Mouse (Mus musculus) embryonic facial prominence, embryonic 13.5 days (tissue): ENCODE data around the gene Slc1a5. TPM values are rescaled to one million over a fixed set of nuclear protein-coding genes. Genes with fewer than 3 reads are reported as not detected.

ENCODE experiments used
- ATAC-seq: fragments of 200-750 bp; cut with Nextera tagmentation; 2 replicates; pipeline ENCODE4 v1.8.0; 2017; ENCODE audit warnings: low read depth; ENCODE audit not compliant: insufficient number of reproducible peaks, insufficient read depth, low FRiP score, low TSS enrichment
- H3K27ac ChIP-seq: fragments of 300-500 bp; sonication (generic); 2 replicates; pipeline ENCODE4 v1.5.1; 2015; ENCODE audit warnings: moderate library complexity, mild to moderate bottlenecking, inconsistent platforms
- H3K27me3 ChIP-seq: fragments of 300-500 bp; sonication (generic); 2 replicates; pipeline ENCODE4 v1.6.1; 2015; ENCODE audit warnings: mild to moderate bottlenecking, inconsistent platforms
- H3K36me3 ChIP-seq: fragments of 300-500 bp; sonication (generic); 2 replicates; pipeline ENCODE4 v1.6.1; 2015; ENCODE audit warnings: mild to moderate bottlenecking, inconsistent platforms
- H3K4me1 ChIP-seq: fragments of 300-500 bp; sonication (generic); 2 replicates; pipeline ENCODE4 v1.6.1; 2015; ENCODE audit warnings: inconsistent platforms
- H3K4me2 ChIP-seq: fragments of 300-500 bp; sonication (generic); 2 replicates; pipeline ENCODE4 v1.6.1; 2015; ENCODE audit warnings: moderate library complexity, mild to moderate bottlenecking, inconsistent platforms
- H3K4me3 ChIP-seq: fragments of 300-500 bp; sonication (generic); 2 replicates; pipeline ENCODE4 v1.5.1; 2015; ENCODE audit warnings: mild to moderate bottlenecking, inconsistent platforms
- H3K9ac ChIP-seq: fragments of 300-500 bp; sonication (generic); 2 replicates; pipeline ENCODE4 v1.6.1; 2015; ENCODE audit warnings: mild to moderate bottlenecking, inconsistent platforms
- H3K9me3 ChIP-seq: fragments of 300-500 bp; sonication (generic); 2 replicates; pipeline ENCODE4 v1.6.1; 2016; ENCODE audit warnings: inconsistent platforms
- WGBS: fragments of 180-500 bp; shearing (Covaris S2); methylation state at CpG from one replicate; pipeline ENCODE4 v1.1.7; 2015; ENCODE audit warnings: mixed read lengths; 5-methylcytosine and 5-hydroxymethylcytosine counted together
- polyA plus RNA-seq: library from polyadenylated mRNA; unstranded; fragments of >200 nt; fragmentation: Nextera tagmentation; extraction: Ambion mirVana; gene quantifications from 2 replicates; pipeline ENCODE4 v1.2.1, GENCODE M21; 2015

Slc1a5 gene
- polyA plus RNA-seq, 1 experiment from 2014 or later, result 29.1 TPM

DNA sequence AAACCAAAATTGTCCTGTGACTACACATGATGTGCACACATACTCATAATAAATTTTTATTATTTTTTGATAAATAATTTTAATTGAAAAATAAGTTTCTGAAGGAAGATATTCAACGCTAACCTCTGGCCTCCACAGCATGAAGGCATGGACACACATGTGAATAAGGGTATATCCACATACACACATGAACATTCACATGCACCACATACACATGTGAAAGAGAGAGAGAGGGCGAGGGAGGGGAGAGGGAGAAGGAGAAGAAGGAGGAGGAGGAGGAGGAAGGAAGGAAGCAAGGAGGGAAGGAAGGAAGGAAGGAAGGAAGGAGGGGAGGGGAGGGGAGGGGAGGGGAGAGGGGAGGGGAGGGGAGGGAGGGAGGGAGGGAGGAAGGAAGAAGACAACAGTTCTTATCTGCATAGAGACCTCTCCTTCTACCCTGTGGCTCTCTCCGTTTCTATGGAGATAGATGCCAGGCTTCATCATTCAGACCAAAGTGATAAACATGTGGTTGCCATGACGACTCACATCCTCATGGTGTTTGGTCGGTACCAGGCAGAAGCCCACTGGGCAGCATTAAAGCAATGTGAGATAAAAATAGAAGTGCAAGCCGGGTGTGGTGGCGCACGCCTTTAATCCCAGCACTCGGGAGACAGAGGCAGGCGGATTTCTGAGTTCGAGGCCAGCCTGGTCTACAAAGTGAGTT, 22.1 kb upstream of the Slc1a5 start:
- H3K27me3 ChIP-seq, result no peaks in the 10 kb centered on the region
- no peak overlapping the region for H3K9ac ChIP-seq
- no peak for ATAC-seq
- H3K4me1 ChIP-seq, result peaks cover 13% of the 10 kb centered on the region
- H3K4me3 ChIP-seq, result no peak overlapping the region
- no peak overlapping the region for H3K4me2 ChIP-seq
- H3K36me3 ChIP-seq, result no peaks in the 10 kb centered on the region
- no peaks in the 10 kb centered on the region for H3K9me3 ChIP-seq
- no peak overlapping the region for H3K27ac ChIP-seq
- WGBS, result 80% methylated on average over 11 of the region's 11 CpGs

DNA sequence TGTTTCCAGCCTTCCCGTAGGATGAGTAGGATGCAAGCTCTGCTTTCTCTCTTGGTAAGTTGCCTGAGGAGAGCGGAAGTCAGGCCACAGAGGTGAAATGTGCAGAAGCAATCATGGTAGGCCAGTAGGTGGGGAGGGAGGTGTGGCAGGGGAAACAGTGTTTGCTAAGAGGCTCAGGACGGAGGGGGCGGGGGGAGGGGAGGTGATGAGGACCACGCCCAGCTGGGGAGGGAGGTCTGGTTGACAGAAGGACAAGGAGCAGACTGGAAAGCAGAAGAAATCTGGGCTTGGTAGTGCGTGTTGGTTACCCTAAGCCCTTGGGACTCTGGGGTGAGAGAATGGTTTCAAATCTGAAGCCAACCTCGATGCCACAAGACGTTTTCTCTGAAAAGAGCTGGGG, 20.8 kb upstream of the Slc1a5 start:
- WGBS, result 17% methylated on average over 8 of the region's 8 CpGs
- Histone ChIP-seq H3K9ac (no peak overlapping the region), H3K27me3 (no peaks in the 10 kb centered on the region), H3K36me3 (no peaks in the 10 kb centered on the region), H3K4me2 (no peak overlapping the region), H3K9me3 (no peaks in the 10 kb centered on the region), H3K4me3 (no peak overlapping the region), H3K27ac (no peak overlapping the region), H3K4me1 (peaks cover 13% of the 10 kb centered on the region)
- ATAC-seq, result no peak

GRCm38 (mm10) chr7:16761005-16761481, 20.1 kb upstream of the Slc1a5 start:
- WGBS, result 32% methylated on average over 10 of the region's 10 CpGs
- ATAC-seq, result no peak
- no peak overlapping the region for H3K9ac ChIP-seq
- no peaks in the 10 kb centered on the region for H3K27me3 ChIP-seq
- H3K4me2 ChIP-seq, result no peak overlapping the region
- no peak overlapping the region for H3K4me3 ChIP-seq
- no peaks in the 10 kb centered on the region for H3K9me3 ChIP-seq
- no peaks in the 10 kb centered on the region for H3K36me3 ChIP-seq
- H3K27ac ChIP-seq, result no peak overlapping the region
- peaks cover 13% of the 10 kb centered on the region for H3K4me1 ChIP-seq

DNA sequence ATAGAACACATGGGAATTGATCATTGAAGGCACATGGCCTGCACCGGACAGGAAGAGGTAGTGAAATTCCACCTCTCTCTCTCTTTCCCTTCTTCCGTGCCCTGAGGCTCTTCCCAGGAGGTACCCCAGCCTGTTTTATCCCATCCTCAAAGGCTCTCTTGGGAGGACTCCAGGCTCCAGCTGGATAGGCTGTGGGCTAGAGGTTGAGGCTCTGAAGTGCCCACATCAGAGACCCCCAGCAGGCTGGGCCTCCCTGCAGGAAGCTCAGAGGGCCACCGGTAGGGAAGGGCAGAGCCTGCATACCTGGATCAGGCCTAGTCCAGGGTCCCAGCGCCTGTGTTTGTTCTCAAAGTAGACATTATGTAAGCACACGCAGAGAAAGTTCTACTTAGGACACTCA, 19.5 kb upstream of the Slc1a5 start:
- no peak overlapping the region for H3K27ac ChIP-seq
- no peaks in the 10 kb centered on the region for H3K9me3 ChIP-seq
- no peak for ATAC-seq
- H3K27me3 ChIP-seq, result no peaks in the 10 kb centered on the region
- no peak overlapping the region for H3K4me2 ChIP-seq
- 37% methylated on average over 5 of the region's 5 CpGs for WGBS
- no peaks in the 10 kb centered on the region for H3K36me3 ChIP-seq
- no peak overlapping the region for H3K4me3 ChIP-seq
- no peak overlapping the region for H3K9ac ChIP-seq
- H3K4me1 ChIP-seq, result peaks cover 16% of the 10 kb centered on the region

DNA sequence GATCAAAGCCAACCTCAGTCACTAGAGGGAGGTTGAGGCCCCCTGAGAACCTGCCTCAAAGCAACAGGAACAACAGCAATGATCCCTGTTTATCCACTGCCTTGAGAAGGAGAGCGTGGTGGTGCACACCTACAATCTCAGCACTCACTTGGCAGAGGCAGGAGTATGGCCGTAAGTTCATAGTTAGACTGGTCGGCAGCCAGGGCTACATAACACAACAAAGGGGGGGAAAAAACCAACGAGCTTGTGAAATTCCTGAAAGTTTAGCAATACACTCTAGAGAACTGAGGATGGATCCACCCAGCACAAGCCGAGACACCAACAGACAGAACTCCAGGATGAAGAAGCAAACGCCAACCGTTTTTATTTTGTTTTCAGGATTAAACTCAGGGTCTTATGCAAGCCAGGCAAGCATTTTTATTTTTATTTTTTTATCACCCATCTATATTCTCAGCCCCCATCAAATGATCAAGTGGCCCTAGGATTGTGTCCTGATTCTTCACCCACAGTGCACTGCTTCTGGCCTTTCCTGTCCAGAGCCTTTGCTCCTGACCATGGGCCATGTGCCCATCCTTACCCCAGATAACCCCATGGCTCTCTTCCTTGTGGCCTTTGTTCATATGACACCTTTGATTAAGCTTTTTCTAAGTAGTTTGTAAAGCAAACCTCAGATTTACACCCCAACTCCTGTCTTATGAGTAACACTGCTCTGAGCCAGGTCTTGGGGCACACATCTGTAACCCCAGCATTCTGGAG, 17.5 kb upstream of the Slc1a5 start:
- 86% methylated on average over 7 of the region's 7 CpGs for WGBS
- Histone ChIP-seq H3K4me1 (peaks cover 16% of the 10 kb centered on the region), H3K4me2 (no peak overlapping the region), H3K27ac (no peak overlapping the region), H3K9ac (no peak overlapping the region), H3K36me3 (no peaks in the 10 kb centered on the region), H3K27me3 (no peaks in the 10 kb centered on the region), H3K4me3 (no peak overlapping the region), H3K9me3 (no peaks in the 10 kb centered on the region)
- no peak for ATAC-seq

DNA sequence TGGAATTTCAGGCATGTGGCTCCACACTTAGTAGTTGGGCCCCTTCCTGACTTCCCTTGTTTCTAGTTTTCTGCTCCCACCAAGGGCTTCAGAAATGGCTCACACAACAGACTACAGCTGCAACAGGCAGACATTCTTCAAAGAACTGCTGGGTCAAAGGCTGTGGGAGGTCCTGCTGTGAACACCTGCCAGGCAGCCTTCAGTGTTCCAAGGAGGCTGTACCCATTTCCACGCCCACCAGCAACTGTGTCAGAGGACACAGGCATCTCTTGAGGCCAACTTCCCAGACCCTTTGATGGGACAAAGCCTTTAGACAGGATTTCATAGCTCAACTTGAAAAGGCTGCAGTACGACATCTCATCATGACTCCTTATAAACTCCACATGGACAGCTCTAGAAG, 14.7 kb upstream of the Slc1a5 start:
- WGBS, result 32% methylated on average over 2 of the region's 2 CpGs
- Histone ChIP-seq H3K9ac (no peak overlapping the region), H3K36me3 (no peaks in the 10 kb centered on the region), H3K27me3 (no peaks in the 10 kb centered on the region), H3K4me3 (no peak overlapping the region), H3K27ac (no peak overlapping the region), H3K4me1 (peaks cover 7% of the 10 kb centered on the region), H3K9me3 (no peaks in the 10 kb centered on the region), H3K4me2 (no peak overlapping the region)
- no peak for ATAC-seq

DNA sequence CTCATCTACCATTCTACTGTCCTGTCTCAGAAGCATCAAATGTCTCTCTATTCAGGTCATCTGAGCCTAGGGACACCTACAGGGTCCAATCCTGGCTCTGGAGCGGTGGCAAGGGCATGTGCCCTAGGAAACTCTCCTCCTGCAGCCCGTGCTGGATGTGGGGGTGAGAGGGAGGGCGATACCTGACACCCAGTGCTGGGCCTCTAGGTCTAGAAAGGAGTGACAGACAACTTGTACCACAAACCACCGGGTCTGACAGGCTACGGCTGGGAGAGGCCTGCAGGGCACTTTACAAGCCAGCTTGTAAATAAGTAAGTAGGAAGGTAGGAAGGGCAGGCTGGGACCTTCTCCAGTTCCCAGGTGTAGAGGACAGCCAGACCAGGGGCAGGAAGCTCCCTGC, 5.3 kb upstream of the Slc1a5 start:
- H3K4me1 ChIP-seq, result peaks cover 3% of the 10 kb centered on the region; the same call in 1 of the 2 replicates
- no peaks in the 10 kb centered on the region for H3K27me3 ChIP-seq
- H3K27ac ChIP-seq, result no peak overlapping the region
- no peak overlapping the region for H3K4me2 ChIP-seq
- no peak overlapping the region for H3K4me3 ChIP-seq
- no peak for ATAC-seq
- H3K9ac ChIP-seq, result no peak overlapping the region; the same call in 1 of the 2 replicates
- 34% methylated on average over 5 of the region's 5 CpGs for WGBS
- H3K36me3 ChIP-seq, result no peaks in the 10 kb centered on the region
- 0 out of 2 replicates have a peak, but pooled peaks cover 5% of the 10 kb centered on the region for H3K9me3 ChIP-seq

GRCm38 (mm10) chr7:16780076-16780475, 1.1 kb upstream of the Slc1a5 start:
- Histone ChIP-seq H3K4me1 (peaks cover 29% of the 10 kb centered on the region), H3K27me3 (no peaks in the 10 kb centered on the region), H3K27ac (no peak overlapping the region), H3K36me3 (no peaks in the 10 kb centered on the region), H3K9me3 (no peaks in the 10 kb centered on the region), H3K4me2 (no peak overlapping the region), H3K4me3 (no peak overlapping the region), H3K9ac (no peak overlapping the region)
- 75% methylated on average over 5 of the region's 5 CpGs for WGBS
- ATAC-seq, result no peak

DNA sequence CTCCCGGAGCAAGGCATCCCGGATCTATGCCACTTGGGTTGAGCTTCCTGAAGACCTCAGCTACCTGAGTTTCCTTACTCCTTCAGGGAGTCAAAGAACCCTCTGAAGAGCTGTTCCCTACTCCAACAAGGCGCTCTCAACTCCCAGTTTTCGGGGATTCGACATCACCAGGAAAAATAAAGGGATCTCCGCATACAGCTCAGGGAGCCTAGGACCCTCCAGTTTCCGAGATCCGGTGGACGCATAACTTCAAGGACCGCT, 345 bp downstream of the Slc1a5 start:
- peak overlapping the region; percentile 100 for H3K4me2 ChIP-seq
- WGBS, result under 1% methylated on average over 10 of the region's 10 CpGs
- peak overlapping the region; percentile 66 for H3K4me3 ChIP-seq
- H3K27me3 ChIP-seq, result no peaks in the 10 kb centered on the region
- peak overlapping the region; percentile 66; the same call in 1 of the 2 replicates for H3K27ac ChIP-seq
- H3K36me3 ChIP-seq, result peaks cover 3% of the 10 kb centered on the region; the same call in 1 of the 2 replicates
- H3K9me3 ChIP-seq, result no peaks in the 10 kb centered on the region
- peak overlapping the region; percentile 77 for H3K9ac ChIP-seq
- peaks cover 29% of the 10 kb centered on the region for H3K4me1 ChIP-seq
- ATAC-seq, result no peak

- H3K4me1 ChIP-seq, result peaks cover 29% of the 10 kb centered on the region
- peak overlapping the region; percentile 77 for H3K9ac ChIP-seq
- peak overlapping the region; percentile 100 for H3K4me2 ChIP-seq
- ATAC-seq, result no peak
- peaks cover 8% of the 10 kb centered on the region; the same call in 1 of the 2 replicates for H3K36me3 ChIP-seq
- H3K9me3 ChIP-seq, result no peaks in the 10 kb centered on the region
- H3K27ac ChIP-seq, result no peak overlapping the region
- H3K27me3 ChIP-seq, result no peaks in the 10 kb centered on the region
- under 1% methylated on average over 60 of the region's 60 CpGs for WGBS
- H3K4me3 ChIP-seq, result peak overlapping the region; percentile 66
Measured at GRCm38 (mm10) chr7:16781816-16782554, 845 bp downstream of the Slc1a5 start.

DNA sequence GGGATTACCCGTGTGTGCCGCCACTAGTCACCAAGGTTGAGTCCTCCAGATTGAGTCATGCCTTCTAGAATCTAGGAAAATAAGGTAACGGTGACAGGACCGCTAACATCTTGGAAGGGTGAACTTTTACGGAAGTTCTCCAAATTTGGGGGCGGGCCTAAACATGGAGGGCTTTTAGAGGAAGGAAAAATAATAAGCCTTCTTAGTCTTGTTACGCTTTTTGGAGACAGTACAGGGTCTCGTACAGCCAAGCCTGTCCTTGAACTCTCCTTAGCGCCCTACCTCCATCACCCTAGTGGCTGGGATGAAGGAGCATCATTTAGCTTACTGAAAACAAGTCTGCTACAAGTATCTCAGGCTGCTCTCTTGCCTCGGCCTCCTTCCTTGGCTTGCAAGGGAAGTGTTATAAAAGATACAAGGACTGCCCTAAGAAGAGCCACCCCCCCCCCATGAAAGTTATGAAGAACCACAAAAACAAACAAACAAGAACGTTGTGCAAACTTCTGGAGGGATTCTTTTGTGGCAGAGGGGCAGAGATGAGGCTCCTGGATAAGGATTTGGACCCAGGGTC, 1.5 kb downstream of the Slc1a5 start:
- WGBS, result 6% methylated on average over 11 of the region's 11 CpGs
- no peak for ATAC-seq
- Histone ChIP-seq H3K4me3 (peak overlapping the region; percentile 66), H3K4me1 (peaks cover 29% of the 10 kb centered on the region), H3K27me3 (no peaks in the 10 kb centered on the region), H3K9me3 (no peaks in the 10 kb centered on the region), H3K27ac (no peak overlapping the region), H3K36me3 (peaks cover 8% of the 10 kb centered on the region; the same call in 1 of the 2 replicates), H3K4me2 (peak overlapping the region; percentile 100), H3K9ac (peak overlapping the region; percentile 77)
